Mouse (Mus musculus): ENCODE measurements around the gene Gtf2i.

Gtf2i gene

GRCm38 (mm10) chr5:134322355-134322754, 7.8 kb upstream of the Gtf2i start:
- DNase-seq (ENCODE audit: low spot score in 2 of 2), result no peak

GRCm38 (mm10) chr5:134321699-134322098, 7.1 kb upstream of the Gtf2i start:
- DNase-seq (ENCODE audit: low spot score in 2 of 2), result no peak

GRCm38 (mm10) chr5:134318903-134319302, 4.3 kb upstream of the Gtf2i start:
- DNase-seq (ENCODE audit: low spot score in 2 of 2), result no peak

GRCm38 (mm10) chr5:134316721-134317120, 2.2 kb upstream of the Gtf2i start:
- no peak for DNase-seq (ENCODE audit: low spot score in 2 of 2)

GRCm38 (mm10) chr5:134315623-134316350, 1.2 kb upstream of the Gtf2i start:
- peak in 1 of 2 experiments; percentile 52 for DNase-seq (ENCODE audit: low spot score in 2 of 2)

GRCm38 (mm10) chr5:134314068-134314674, 389 bp downstream of the Gtf2i start:
- peak; percentile 24 to 70 for DNase-seq (ENCODE audit: low spot score in 2 of 2)

GRCm38 (mm10) chr5:134313451-134314067, 1.0 kb downstream of the Gtf2i start:
- peak; percentile 92 to 94 for DNase-seq (ENCODE audit: low spot score in 2 of 2)

GRCm38 (mm10) chr5:134312691-134313450, 1.7 kb downstream of the Gtf2i start:
- no peak for DNase-seq (ENCODE audit: low spot score in 2 of 2)

GRCm38 (mm10) chr5:134311894-134312411, 2.6 kb downstream of the Gtf2i start:
- no peak for DNase-seq (ENCODE audit: low spot score in 2 of 2)

GRCm38 (mm10) chr5:134310201-134310600, 4.4 kb downstream of the Gtf2i start:
- no peak for DNase-seq (ENCODE audit: low spot score in 2 of 2)

- no peak for DNase-seq (ENCODE audit: low spot score in 2 of 2)
Observed at GRCm38 (mm10) chr5:134309345-134309744, 5.2 kb downstream of the Gtf2i start.

- DNase-seq (ENCODE audit: low spot score in 2 of 2), result no peak
Observed at GRCm38 (mm10) chr5:134304639-134305038, 9.9 kb downstream of the Gtf2i start.

GRCm38 (mm10) chr5:134295277-134296050, 19.1 kb downstream of the Gtf2i start:
- DNase-seq (ENCODE audit: low spot score in 2 of 2), result no peak

GRCm38 (mm10) chr5:134294606-134295005, 20.0 kb downstream of the Gtf2i start:
- no peak for DNase-seq (ENCODE audit: low spot score in 2 of 2)

GRCm38 (mm10) chr5:134291096-134291495, 23.5 kb downstream of the Gtf2i start:
- DNase-seq (ENCODE audit: low spot score in 2 of 2), result no peak

GRCm38 (mm10) chr5:134289935-134290560, 24.5 kb downstream of the Gtf2i start:
- DNase-seq (ENCODE audit: low spot score in 2 of 2), result no peak

GRCm38 (mm10) chr5:134288071-134288470, 26.5 kb downstream of the Gtf2i start:
- no peak for DNase-seq (ENCODE audit: low spot score in 2 of 2)

GRCm38 (mm10) chr5:134284921-134285320, 29.6 kb downstream of the Gtf2i start:
- no peak for DNase-seq (ENCODE audit: low spot score in 2 of 2)

- no peak for DNase-seq (ENCODE audit: low spot score in 2 of 2)
Observed at GRCm38 (mm10) chr5:134282603-134283002, 32.0 kb downstream of the Gtf2i start.

GRCm38 (mm10) chr5:134282076-134282475, 32.5 kb downstream of the Gtf2i start:
- DNase-seq (ENCODE audit: low spot score in 2 of 2), result no peak

GRCm38 (mm10) chr5:134279371-134279770, 35.2 kb downstream of the Gtf2i start:
- no peak for DNase-seq (ENCODE audit: low spot score in 2 of 2)

All from urinary bladder, adult 18-20 months (tissue).